ENCODE assay signal across 15 mouse cellular contexts in the genomic region with DNA sequence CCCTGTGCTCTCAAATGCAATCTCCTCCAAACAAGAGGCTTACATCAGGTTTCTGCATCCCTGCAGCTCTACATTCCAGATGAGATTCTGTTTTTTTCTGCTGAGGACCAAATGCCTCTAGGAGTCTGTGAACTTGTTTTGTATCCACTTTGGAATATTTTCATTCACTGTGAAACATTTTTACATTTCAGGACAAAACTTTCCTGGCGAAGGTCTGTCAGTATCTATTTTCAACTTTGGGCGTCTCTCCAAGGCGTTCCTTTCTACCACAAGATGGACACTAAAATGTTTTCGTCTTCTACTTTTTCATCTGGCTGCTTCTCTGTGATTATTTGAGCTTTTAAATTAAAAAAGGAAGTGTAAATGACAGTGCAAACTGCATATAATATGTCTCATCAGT.
"Had no signal": no experiment of that assay in that cellular context is flagged by ENCODE, and none has a peak within 500 bp of the region (broad histone marks: within the 10 kb centered on the region; RNA-seq: fewer than 3 reads in every experiment).

No protein-coding gene starts in this region.

- ATAC-seq: liver, postnatal 0 days; lung, postnatal 0 days; midbrain, embryonic 16.5 days had no signal

- DNase-seq: liver, embryonic 13.5 days; liver, postnatal 0 days; lung, adult 2 months; lung, postnatal 14 days; lung, postnatal 4 days; midbrain, embryonic 14.5 days; retina, postnatal 1 day; right cerebral cortex, postnatal 25 days; right cerebral cortex, postnatal 4 days; spleen, adult 18-20 months; thymus, adult 18-20 months; thymus, postnatal 14 days; thymus, postnatal 36 days had no signal
